Mouse (Mus musculus) embryo, embryonic 9.5 days (tissue): ENCODE measurements at regions not wholly inside any gene's neighbourhood (a gene's known extent, or its start where the extent isn't known, plus 50 kb on each side); places are given as distances from the start of the nearest gene placed in this dataset.

ENCODE experiments used
- DNase-seq: peaks from one replicate; pipeline ENCODE4 v3.0.0-alpha.2; 2017; ENCODE audit errors: extremely low spot score

DNA sequence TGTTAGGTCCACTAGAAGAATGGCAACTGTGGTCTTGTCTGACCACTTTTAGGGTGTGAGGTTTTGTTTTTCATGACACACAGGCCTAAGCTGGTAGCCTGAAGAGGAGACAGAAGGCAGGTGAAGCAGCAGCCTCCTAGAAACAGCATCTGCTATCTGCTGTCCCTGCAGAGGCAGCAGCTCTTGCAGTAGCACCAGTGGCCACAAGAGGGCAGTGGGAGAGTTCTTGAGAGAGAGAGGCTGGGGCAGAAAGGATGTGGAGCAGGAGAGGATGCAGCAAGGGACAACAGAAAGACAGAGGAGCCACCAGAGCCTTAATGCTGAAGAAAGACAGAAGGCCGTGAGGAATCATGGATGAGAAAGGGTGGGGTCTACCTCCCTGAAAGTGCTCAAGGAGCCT, 88.1 kb upstream of the Usp51 start:
- DNase-seq: peak; percentile 61

DNA sequence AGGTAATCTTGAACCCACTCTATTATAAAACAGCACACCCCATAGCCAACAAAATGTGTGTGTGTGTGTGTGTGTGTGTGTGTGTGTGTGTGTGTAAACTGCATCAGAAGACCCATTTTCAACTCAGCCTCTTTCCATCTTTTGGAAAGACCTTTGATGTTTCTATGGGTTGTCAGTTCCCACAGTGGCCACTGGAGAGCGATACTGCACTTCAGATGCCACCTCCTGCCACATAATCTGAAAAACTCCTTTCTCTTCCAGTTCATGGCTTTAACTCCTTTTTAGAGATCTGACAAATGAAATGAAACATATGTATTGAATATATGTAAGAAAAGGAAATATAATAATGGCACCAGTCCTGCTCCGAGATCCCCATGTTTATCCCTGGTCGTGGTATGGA, 79.3 kb upstream of the Usp51 start:
- peak; percentile 4 for DNase-seq

DNA sequence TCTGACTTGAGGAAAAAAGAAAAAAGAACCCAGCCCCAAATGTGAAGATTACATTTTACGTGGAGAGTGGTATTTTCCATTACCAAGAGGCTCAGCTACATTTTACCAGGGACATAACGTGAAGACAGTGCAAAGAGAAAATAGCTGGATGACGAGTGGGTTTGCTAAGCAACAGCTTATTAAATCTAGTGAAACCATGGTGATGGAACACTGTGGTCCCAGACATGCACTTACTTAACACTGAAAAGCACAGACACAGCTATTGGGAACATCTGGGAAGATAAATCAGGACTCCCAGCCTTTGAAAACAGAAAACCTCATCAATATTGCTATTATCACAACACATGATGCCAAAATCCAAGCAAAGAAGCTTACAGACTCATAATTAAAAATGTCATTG, 60.1 kb upstream of the Usp51 start:
- DNase-seq: no peak
